Mouse (Mus musculus) neural tube, embryonic 15.5 days (tissue): ENCODE results near the gene Fam83e. TPM values are rescaled to one million over a fixed set of nuclear protein-coding genes. Genes with fewer than 3 reads are reported as not detected.

Experiments used
- ATAC-seq: fragments of 200-750 bp; cut with Nextera tagmentation; 2 replicates; pipeline ENCODE4 v1.8.0; 2017; ENCODE audit warnings: mild to moderate bottlenecking, moderate TSS enrichment, moderate library complexity; ENCODE audit not compliant: low FRiP score
- H3K27ac ChIP-seq: fragments of 300-500 bp; sonication (generic); replicated peaks from 2 replicates; pipeline ENCODE4 v1.5.1; 2015; ENCODE audit warnings: mild to moderate bottlenecking, inconsistent platforms
- H3K27me3 ChIP-seq: fragments of 300-500 bp; sonication (generic); replicated peaks from 2 replicates; pipeline ENCODE4 v1.6.1; 2015; ENCODE audit warnings: inconsistent platforms
- H3K36me3 ChIP-seq: fragments of 300-500 bp; sonication (generic); 2 replicates; pipeline ENCODE4 v1.6.1; 2015; ENCODE audit warnings: inconsistent platforms
- H3K4me1 ChIP-seq: fragments of 300-500 bp; sonication (generic); 2 replicates; pipeline ENCODE4 v1.6.1; 2015; ENCODE audit warnings: inconsistent platforms
- H3K4me2 ChIP-seq: fragments of 300-500 bp; sonication (generic); 2 replicates; pipeline ENCODE4 v1.6.1; 2015; ENCODE audit warnings: inconsistent platforms, mild to moderate bottlenecking, moderate library complexity
- H3K4me3 ChIP-seq: fragments of 300-500 bp; sonication (generic); replicated peaks from 2 replicates; pipeline ENCODE4 v1.5.1; 2015; ENCODE audit warnings: mild to moderate bottlenecking, inconsistent platforms
- H3K9ac ChIP-seq: fragments of 300-500 bp; sonication (generic); replicated peaks from 2 replicates; pipeline ENCODE4 v1.6.1; 2015; ENCODE audit warnings: mild to moderate bottlenecking, inconsistent platforms
- H3K9me3 ChIP-seq: fragments of 300-500 bp; sonication (generic); replicated peaks from 2 replicates; pipeline ENCODE4 v1.6.1; 2016; ENCODE audit warnings: inconsistent platforms
- WGBS: fragments of 180-500 bp; shearing (Covaris S2); methylation state at CpG from one replicate; pipeline ENCODE4 v1.1.7; 2015; ENCODE audit warnings: mixed read lengths; 5-methylcytosine and 5-hydroxymethylcytosine counted together
- polyA plus RNA-seq: library from polyadenylated mRNA; unstranded; fragments of >200 nt; fragmentation: Nextera tagmentation; extraction: Ambion mirVana; gene quantifications from 2 replicates; pipeline ENCODE4 v1.2.1, GENCODE M21; 2015

Fam83e gene
- polyA plus RNA-seq, result 0.50 and 1.5 TPM in 2 replicates

DNA sequence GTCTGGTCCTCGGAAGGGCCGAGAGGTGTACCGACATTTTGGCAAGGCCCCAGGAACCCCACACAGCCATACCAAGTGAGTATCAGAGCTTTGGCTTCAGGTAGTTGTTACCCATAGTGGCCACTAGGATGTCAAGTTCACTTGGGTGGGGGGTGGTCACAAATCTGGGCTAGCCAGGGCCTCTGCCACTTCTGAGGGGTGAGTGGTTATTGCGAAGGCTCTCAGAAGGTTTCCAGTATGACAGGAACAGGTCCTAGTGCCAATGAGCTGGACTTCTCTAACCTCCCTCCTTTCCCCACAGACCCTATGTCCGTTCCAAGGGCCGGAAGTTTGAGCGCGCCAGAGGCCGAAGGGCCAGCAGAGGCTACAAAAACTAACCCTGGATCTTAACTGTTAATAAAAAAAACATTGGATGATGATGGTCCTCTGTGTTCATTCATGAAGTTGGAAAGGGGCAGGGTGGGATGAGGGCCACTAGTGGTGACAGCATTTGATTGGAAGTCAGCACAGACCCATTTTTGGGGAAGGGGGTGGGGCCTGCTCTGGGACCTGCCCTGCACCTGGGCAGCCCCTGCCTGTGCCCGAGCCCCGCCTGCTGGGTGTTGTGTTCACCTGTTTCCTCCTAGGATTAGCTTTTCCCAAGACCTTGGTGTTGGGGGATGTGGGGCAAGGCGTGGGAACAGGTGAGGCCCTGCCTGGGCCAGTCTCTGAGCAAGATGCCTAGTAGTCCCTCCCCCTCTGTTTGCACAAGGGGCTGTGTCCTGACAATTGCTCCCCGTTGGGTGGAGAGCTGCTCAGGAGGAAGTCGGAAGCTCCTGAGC lies at the start of gene Fam83e:
Gene Fam83e, plus strand, starts transcription at position 800 of the 821 bp plus-strand sequence.
- Histone ChIP-seq H3K4me1 (peaks cover 35% of the 10 kb centered on the region), H3K9me3 (no peaks in the 10 kb centered on the region), H3K36me3 (peaks cover 55% of the 10 kb centered on the region), H3K4me3 (no peak within 1 kb of the TSS), H3K9ac (no peak within 1 kb of the TSS; the same call in 1 of the 2 replicates), H3K27me3 (no peaks in the 10 kb centered on the region), H3K4me2 (no peak within 1 kb of the TSS), H3K27ac (no peak within 1 kb of the TSS)
- ATAC-seq, result no peak
- 82% methylated on average over 14 of the region's 14 CpGs for WGBS

DNA sequence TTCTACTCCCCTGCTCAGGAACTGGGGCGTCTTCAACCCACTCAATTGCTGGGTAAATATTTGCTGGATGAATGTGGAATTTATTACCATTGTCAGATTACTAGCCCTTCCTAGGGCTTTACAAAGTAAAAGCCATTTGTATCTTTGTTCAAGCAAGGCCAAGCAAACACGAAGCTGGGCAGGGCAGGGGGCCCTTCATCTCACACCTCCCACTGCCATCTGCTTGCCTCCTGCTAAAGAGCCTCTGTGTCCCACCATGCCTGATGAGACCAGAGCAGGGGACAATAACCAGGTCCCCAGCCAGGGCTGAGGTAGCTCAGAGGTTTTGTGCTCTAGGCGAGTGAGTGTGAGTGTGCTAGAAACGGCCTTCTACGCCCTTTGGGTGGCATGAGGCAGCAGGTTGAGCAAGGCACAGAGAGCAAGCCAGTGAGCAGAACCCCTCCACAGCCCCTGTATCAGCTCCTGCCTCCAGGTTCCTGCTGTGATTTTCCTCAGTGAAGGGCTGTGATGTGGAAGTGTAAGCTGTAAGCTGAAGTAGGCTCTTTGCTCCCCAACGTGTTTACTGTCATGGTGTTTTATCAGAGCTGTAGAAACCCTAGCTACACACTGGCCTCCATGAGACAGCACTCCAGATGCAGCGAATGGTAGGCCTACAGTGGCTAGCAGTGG lies 43.3 kb upstream of the Fam83e start:
- no peak overlapping the region for H3K9ac ChIP-seq
- H3K4me1 ChIP-seq, result peaks cover 6% of the 10 kb centered on the region
- H3K27ac ChIP-seq, result no peak overlapping the region
- no peaks in the 10 kb centered on the region for H3K36me3 ChIP-seq
- H3K4me3 ChIP-seq, result no peak overlapping the region
- no peaks in the 10 kb centered on the region for H3K9me3 ChIP-seq
- H3K27me3 ChIP-seq, result no peaks in the 10 kb centered on the region
- 68% methylated on average over 7 of the region's 7 CpGs for WGBS
- H3K4me2 ChIP-seq, result no peak overlapping the region
- no peak for ATAC-seq

GRCm38 (mm10) chr7:45678513-45678912 lies 42.5 kb upstream of the Fam83e start:
- no peak overlapping the region for H3K4me3 ChIP-seq
- no peak for ATAC-seq
- H3K4me1 ChIP-seq, result peaks cover 6% of the 10 kb centered on the region
- 93% methylated on average over 14 of the region's 14 CpGs for WGBS
- no peaks in the 10 kb centered on the region for H3K27me3 ChIP-seq
- no peaks in the 10 kb centered on the region for H3K36me3 ChIP-seq
- H3K4me2 ChIP-seq, result no peak overlapping the region
- no peak overlapping the region for H3K27ac ChIP-seq
- H3K9me3 ChIP-seq, result no peaks in the 10 kb centered on the region
- H3K9ac ChIP-seq, result no peak overlapping the region

GRCm38 (mm10) chr7:45679966-45680621 lies 40.9 kb upstream of the Fam83e start:
- Histone ChIP-seq H3K4me3 (no peak overlapping the region), H3K27me3 (no peaks in the 10 kb centered on the region), H3K9ac (no peak overlapping the region), H3K4me1 (peaks cover 6% of the 10 kb centered on the region), H3K4me2 (no peak overlapping the region), H3K9me3 (no peaks in the 10 kb centered on the region), H3K27ac (no peak overlapping the region), H3K36me3 (no peaks in the 10 kb centered on the region)
- WGBS, result 75% methylated on average over 14 of the region's 14 CpGs
- ATAC-seq, result no peak

- Histone ChIP-seq H3K4me3 (no peak overlapping the region), H3K4me2 (no peak overlapping the region), H3K9me3 (no peaks in the 10 kb centered on the region), H3K36me3 (no peaks in the 10 kb centered on the region), H3K27me3 (no peaks in the 10 kb centered on the region), H3K4me1 (peaks cover 11% of the 10 kb centered on the region), H3K9ac (no peak overlapping the region), H3K27ac (no peak overlapping the region)
- 84% methylated on average over 8 of the region's 8 CpGs for WGBS
- ATAC-seq, result no peak
Observed at GRCm38 (mm10) chr7:45681046-45681736, 39.8 kb upstream of the Fam83e start.

DNA sequence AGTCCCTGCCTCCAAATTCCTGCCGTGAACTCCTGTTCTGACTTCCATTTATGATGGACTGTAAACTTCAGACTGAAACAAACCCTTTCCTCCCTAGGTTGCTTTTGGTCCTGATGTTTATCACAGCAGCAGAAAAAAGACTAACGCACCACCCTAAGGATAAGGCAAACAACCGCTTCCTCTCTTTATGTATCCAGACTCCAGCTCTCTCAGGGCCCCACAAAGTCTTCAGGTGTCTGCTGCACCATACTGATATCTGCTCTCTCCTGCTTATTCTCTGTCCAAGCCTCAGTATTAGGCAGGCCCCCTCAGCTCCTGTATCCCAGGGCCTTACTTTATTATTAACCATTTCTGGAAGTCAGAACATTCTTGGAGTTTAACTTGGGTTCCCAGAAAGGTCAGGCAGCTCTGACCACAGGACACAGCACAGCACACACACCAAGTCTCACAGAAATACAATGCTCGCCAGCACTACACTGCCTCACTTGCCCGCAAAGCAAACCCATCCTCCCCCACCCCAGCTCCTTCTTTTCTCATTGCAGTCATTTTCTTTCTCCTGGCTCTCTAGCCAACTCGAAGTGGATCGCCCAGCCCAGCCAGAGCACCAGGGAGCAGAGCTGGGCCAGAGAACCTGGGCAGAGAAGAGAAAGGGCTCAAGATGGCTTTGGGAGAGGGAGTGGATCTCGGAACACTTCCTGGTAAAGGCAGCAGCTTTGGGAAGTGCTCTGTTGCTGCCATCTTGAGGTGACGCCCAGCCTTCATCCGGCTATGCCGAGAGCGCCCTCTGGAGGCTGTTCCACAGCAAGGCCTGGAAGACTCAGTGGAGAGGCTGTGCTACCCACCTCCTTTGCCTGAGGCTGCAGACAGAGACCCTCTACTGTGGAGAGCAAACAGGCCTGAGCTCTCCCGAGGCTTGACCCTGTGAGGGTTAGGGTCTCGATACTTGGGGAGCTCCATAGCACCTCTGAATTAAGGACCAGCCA lies 38.6 kb upstream of the Fam83e start:
- no peak overlapping the region for H3K4me3 ChIP-seq
- peak; percentile 68 for ATAC-seq
- no peak overlapping the region for H3K9ac ChIP-seq

GRCm38 (mm10) chr7:45683396-45684050 lies 37.5 kb upstream of the Fam83e start, which contains the start of gene Ntn5:
Gene Ntn5 (plus strand): TSS chr7:45684022.
- no peaks in the 10 kb centered on the region for H3K36me3 ChIP-seq
- no peak within 1 kb of the TSS for H3K4me3 ChIP-seq
- no peak within 1 kb of the TSS for H3K27ac ChIP-seq
- H3K4me2 ChIP-seq, result no peak within 1 kb of the TSS
- no peaks in the 10 kb centered on the region for H3K9me3 ChIP-seq
- peaks cover 12% of the 10 kb centered on the region for H3K4me1 ChIP-seq
- no peak for ATAC-seq
- H3K27me3 ChIP-seq, result no peaks in the 10 kb centered on the region
- no peak within 1 kb of the TSS for H3K9ac ChIP-seq
- WGBS, result 76% methylated on average over 7 of the region's 7 CpGs

More for the DNA sequence above, 38.6 kb upstream of the Fam83e start:
- Histone ChIP-seq H3K9me3 (no peaks in the 10 kb centered on the region), H3K4me2 (peak overlapping the region; percentile 47), H3K27me3 (no peaks in the 10 kb centered on the region), H3K4me1 (peaks cover 12% of the 10 kb centered on the region), H3K36me3 (no peaks in the 10 kb centered on the region), H3K27ac (peak overlapping the region; percentile 68)
- 29% methylated on average over 14 of the region's 14 CpGs for WGBS

DNA sequence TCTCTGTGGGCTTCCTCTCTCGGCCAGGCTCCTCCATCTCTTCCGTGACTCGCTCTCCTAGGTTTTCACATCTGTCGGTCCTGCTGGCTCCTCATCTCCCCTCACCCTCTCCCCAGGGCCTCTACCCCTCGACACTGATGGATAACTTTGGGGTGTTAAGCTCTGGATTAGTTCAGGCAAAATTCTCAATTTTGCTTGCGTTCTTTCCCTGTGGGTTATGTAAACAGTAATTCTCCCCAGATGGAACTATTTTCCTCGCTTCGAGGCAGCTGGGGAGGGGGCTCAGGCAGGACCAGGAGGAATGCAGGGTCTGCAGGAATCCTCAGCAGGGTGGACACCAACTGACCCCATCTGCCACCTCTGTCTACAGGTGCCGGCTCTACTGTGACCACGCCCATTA lies 35.2 kb upstream of the Fam83e start:
- Histone ChIP-seq H3K4me3 (no peak overlapping the region), H3K27ac (no peak overlapping the region), H3K9me3 (no peaks in the 10 kb centered on the region), H3K4me1 (peaks cover 12% of the 10 kb centered on the region), H3K4me2 (no peak overlapping the region), H3K36me3 (no peaks in the 10 kb centered on the region), H3K9ac (no peak overlapping the region), H3K27me3 (no peaks in the 10 kb centered on the region)
- no peak for ATAC-seq
- 67% methylated on average over 10 of the region's 10 CpGs for WGBS

- no peak overlapping the region for H3K4me3 ChIP-seq
- peaks cover 12% of the 10 kb centered on the region for H3K4me1 ChIP-seq
- no peak overlapping the region for H3K4me2 ChIP-seq
- H3K9me3 ChIP-seq, result no peaks in the 10 kb centered on the region
- no peaks in the 10 kb centered on the region for H3K27me3 ChIP-seq
- no peak overlapping the region for H3K27ac ChIP-seq
- H3K36me3 ChIP-seq, result no peaks in the 10 kb centered on the region
- 66% methylated on average over 3 of the region's 3 CpGs for WGBS
- ATAC-seq, result no peak
- H3K9ac ChIP-seq, result no peak overlapping the region
Observed at GRCm38 (mm10) chr7:45686841-45687240, 34.2 kb upstream of the Fam83e start.

DNA sequence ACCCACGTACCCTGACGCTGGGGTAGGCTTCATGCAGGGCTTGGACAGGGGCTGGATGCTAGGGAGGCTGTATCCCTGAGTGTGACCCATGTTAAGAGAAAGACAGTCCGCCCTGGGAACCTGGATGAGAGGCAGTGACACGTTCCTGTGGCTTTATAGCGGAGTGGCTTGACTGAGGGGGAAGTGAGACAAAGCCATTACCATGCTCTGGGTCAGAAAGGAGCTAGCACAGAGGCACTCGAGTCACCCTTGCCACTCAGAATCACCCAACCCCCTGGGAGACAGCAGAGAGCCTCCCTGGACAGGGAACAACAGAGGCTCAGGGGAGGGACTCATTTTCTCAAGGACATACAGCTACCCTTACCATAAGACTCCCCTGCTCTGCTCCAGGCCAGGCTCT lies 31.9 kb upstream of the Fam83e start:
- Histone ChIP-seq H3K9me3 (no peaks in the 10 kb centered on the region), H3K4me1 (peaks cover 6% of the 10 kb centered on the region), H3K4me3 (no peak overlapping the region), H3K4me2 (no peak overlapping the region), H3K27ac (no peak overlapping the region), H3K9ac (no peak overlapping the region), H3K36me3 (no peaks in the 10 kb centered on the region), H3K27me3 (no peaks in the 10 kb centered on the region)
- ATAC-seq, result no peak
- 55% methylated on average over 6 of the region's 6 CpGs for WGBS
